ENCODE assay signal across 17 mouse cellular contexts in genomic region chr13:91206237-91206636, GRCm38 (mm10). TPM values are rescaled to one million over a fixed set of nuclear protein-coding genes. Genes with fewer than 3 reads are reported as not detected.
A peak's percentile ranks its signal among the peaks of the same experiment; 100 is the strongest.
DNase-seq lines count a peak whose midpoint lies in the region; TF ChIP-seq lines count a peak whose summit lies in the region.
"Had no signal": no experiment of that assay in that cellular context is flagged by ENCODE, and none has a peak within 500 bp of the region (broad histone marks: within the 10 kb centered on the region; RNA-seq: fewer than 3 reads in every experiment).

No protein-coding gene starts in this region.

- no peak overlapping the region for H3K4me3 ChIP-seq in heart, embryonic 10.5 days
- H3K4me3 ChIP-seq in C2C12 (ENCODE audit: insufficient read depth, poor library complexity, severe bottlenecking): no peak overlapping the region
- no peak overlapping the region for H3K4me3 ChIP-seq in brown adipose tissue, adult 24 weeks (ENCODE audit: insufficient read depth, low read depth, low read length)
- H3K4me3 ChIP-seq in myocyte: no peak overlapping the region
- H3K4me3 ChIP-seq: forebrain, embryonic 10.5 days; intestine, embryonic 15.5 days; neural tube, embryonic 13.5 days had no signal

- H3K79me2 ChIP-seq in C2C12 (ENCODE audit: control insufficient read depth, insufficient read depth) (no peaks in the 10 kb centered on the region), myocyte (ENCODE audit: control insufficient read depth, insufficient read depth) (no peaks in the 10 kb centered on the region)

- 69% methylated on average over 5 of the region's 5 CpGs for WGBS in heart, embryonic 10.5 days

- H3K4me1 ChIP-seq in heart, embryonic 10.5 days: no peaks in the 10 kb centered on the region
- peaks cover 2% of the 10 kb centered on the region; the same call in 1 of the 2 replicates for H3K4me1 ChIP-seq in brown adipose tissue, adult 24 weeks (ENCODE audit: control insufficient read depth, insufficient read depth, insufficient read length, low read length)
- H3K4me1 ChIP-seq: forebrain, embryonic 10.5 days; intestine, embryonic 15.5 days; neural tube, embryonic 13.5 days had no signal

- DNase-seq in heart, adult 8-10 months (ENCODE audit: low spot score): peak; percentile 30
- no peak for DNase-seq in heart, embryonic 10.5 days (ENCODE audit: low spot score)
- DNase-seq in left cerebral cortex, postnatal 4 days: no peak
- DNase-seq in gastrocnemius, adult 18-20 months (ENCODE audit: low spot score): no peak
- no peak for DNase-seq in thymus, postnatal 14 days
- DNase-seq: adrenal gland, postnatal 25 days; cerebellum, adult 2 months; gastrocnemius, postnatal 10 days; liver; midbrain, embryonic 14.5 days; retina, postnatal 1 day had no signal

- TF ChIP-seq POLR2A in myocyte (IDR thresholded peaks at IDR 0.05; ENCODE audit: insufficient read length, low read depth): no peak

- H3K27me3 ChIP-seq in heart, embryonic 10.5 days (ENCODE audit: insufficient read depth, poor library complexity, severe bottlenecking): no peaks in the 10 kb centered on the region
- H3K27me3 ChIP-seq in C2C12 (ENCODE audit: control insufficient read depth, insufficient read depth, insufficient read length): no peaks in the 10 kb centered on the region
- no peaks in the 10 kb centered on the region for H3K27me3 ChIP-seq in myocyte (ENCODE audit: control insufficient read depth, insufficient read depth, insufficient read length)
- H3K27me3 ChIP-seq: intestine, embryonic 15.5 days; neural tube, embryonic 13.5 days had no signal

- H3K9me3 ChIP-seq in heart, embryonic 10.5 days: no peaks in the 10 kb centered on the region
- H3K9me3 ChIP-seq: forebrain, embryonic 10.5 days; intestine, embryonic 15.5 days; neural tube, embryonic 13.5 days had no signal

- intact Hi-C loops in left cerebral cortex, postnatal 4 days (cut with DNase I): no loop called here

- TF ChIP-seq CTCF in C2C12 (IDR thresholded peaks at IDR 0.05; ENCODE audit: control insufficient read depth, insufficient read depth, insufficient read length): no peak

- H3K4me2 ChIP-seq in myocyte (ENCODE audit: low read depth): peak overlapping the region; percentile 72
- H3K4me2 ChIP-seq: intestine, embryonic 15.5 days; neural tube, embryonic 13.5 days had no signal

- no peaks in the 10 kb centered on the region for H3K79me3 ChIP-seq in C2C12 (ENCODE audit: low read depth)

- no peak overlapping the region for H3K27ac ChIP-seq in heart, embryonic 10.5 days
- peak overlapping the region; percentile 8; the same call in 1 of the 2 replicates for H3K27ac ChIP-seq in brown adipose tissue, adult 24 weeks (replicated peaks; ENCODE audit: low read depth, low read length)
- H3K27ac ChIP-seq: forebrain, embryonic 10.5 days; intestine, embryonic 15.5 days; neural tube, embryonic 13.5 days had no signal

- H3K36me3 ChIP-seq in heart, embryonic 10.5 days: no peaks in the 10 kb centered on the region; the same call in 1 of the 2 replicates
- H3K36me3 ChIP-seq in C2C12 (ENCODE audit: control insufficient read depth, insufficient read depth): no peaks in the 10 kb centered on the region
- H3K36me3 ChIP-seq in myocyte (ENCODE audit: control insufficient read depth, insufficient read depth): no peaks in the 10 kb centered on the region
- H3K36me3 ChIP-seq: forebrain, embryonic 10.5 days; intestine, embryonic 15.5 days had no signal

- no peak overlapping the region for H3ac ChIP-seq in C2C12 (ENCODE audit: control insufficient read depth, insufficient read length, low read depth)
- H3ac ChIP-seq in myocyte (ENCODE audit: control insufficient read depth, insufficient read length): no peak overlapping the region

TF ChIP-seq in C2C12, 6 proteins besides CTCF, POLR2A, EP300 and RAD21:
- no peak for TF ChIP-seq CEBPB (IDR thresholded peaks at IDR 0.05; ENCODE audit: low read depth)
- peak; percentile 52 for TF ChIP-seq MAX (IDR thresholded peaks at IDR 0.05)
- TF ChIP-seq USF1 (IDR thresholded peaks at IDR 0.05; ENCODE audit: low read depth): no peak
- TF ChIP-seq MYOD1 (IDR thresholded peaks at IDR 0.05; ENCODE audit: control insufficient read depth, insufficient read length, low read depth): peak; percentile 62
- peak; percentile 95 for TF ChIP-seq FOSL1 (IDR thresholded peaks at IDR 0.05; ENCODE audit: insufficient read depth, low read length, poor library complexity, severe bottlenecking)
- no peak for TF ChIP-seq MYOG (IDR thresholded peaks at IDR 0.05; ENCODE audit: control insufficient read depth, extremely low read depth, insufficient read length)

TF ChIP-seq in myocyte, 11 proteins besides CTCF, POLR2A, EP300 and RAD21:
- TF ChIP-seq TCF12 (IDR thresholded peaks at IDR 0.05; ENCODE audit: insufficient read depth, poor library complexity, severe bottlenecking) (no peak), MYOD1 (IDR thresholded peaks at IDR 0.05; ENCODE audit: control insufficient read depth in 1 of 3, insufficient read length in 2 of 3, low read depth in 2 of 3) (peak in 1 of 3 experiments; percentile 28), CEBPB (IDR thresholded peaks at IDR 0.05; ENCODE audit: insufficient read depth, poor library complexity, severe bottlenecking) (peak; percentile 48; the same call in 1 of the 2 replicates), USF1 (IDR thresholded peaks at IDR 0.05; ENCODE audit: low read depth) (no peak)

RNA-seq across cellular contexts. Expression of gene Atg10, which starts 17.5 kb away (rescaled TPM):
- total RNA-seq in heart, adult 8-10 months (2022): 10 to 100 TPM; 28.3 to 32.7 (median 28.8) TPM
- polyA plus RNA-seq in heart, embryonic 10.5 days (2016; fragmentation: Nextera tagmentation; extraction: Ambion mirVana): 15.1 and 19.5 TPM in 2 replicates
- polyA plus RNA-seq in C2C12 (2012; fragmentation: generic; extraction: Trizol): 2.5 TPM
- 41.9 and 46.5 TPM in 2 replicates for polyA plus RNA-seq in brown adipose tissue, adult 24 weeks (2012; ENCODE audit: insufficient read depth, insufficient read length, missing spikeins)
- polyA plus RNA-seq in myocyte (2012; fragmentation: generic; extraction: Trizol): 5.9 TPM
- total RNA-seq in left cerebral cortex, postnatal 4 days (2021): 1 to 10 TPM; 6.8 to 9.3 TPM
- 10 to 100 TPM; 11.3 to 13.9 TPM for total RNA-seq in gastrocnemius, adult 18-20 months (2021)
